Mouse (Mus musculus) neural tube, embryonic 13.5 days (tissue): ENCODE measurements around the gene Ccr3. TPM values are rescaled to one million over a fixed set of nuclear protein-coding genes. Genes with fewer than 3 reads are reported as not detected.

Source experiments
- ATAC-seq: fragments of 200-750 bp; cut with Nextera tagmentation; 2 replicates; pipeline ENCODE4 v1.8.0; 2017; ENCODE audit warnings: low read depth, mild to moderate bottlenecking, moderate TSS enrichment, moderate library complexity
- H3K27ac ChIP-seq: fragments of 300-500 bp; sonication (generic); replicated peaks from 2 replicates; pipeline ENCODE4 v1.5.1; 2015; ENCODE audit warnings: moderate library complexity, mild to moderate bottlenecking, inconsistent platforms
- H3K27me3 ChIP-seq: fragments of 300-500 bp; sonication (generic); 2 replicates; pipeline ENCODE4 v1.6.1; 2015; ENCODE audit warnings: mild to moderate bottlenecking, inconsistent platforms
- H3K36me3 ChIP-seq: fragments of 300-500 bp; sonication (generic); 2 replicates; pipeline ENCODE4 v1.6.1; 2015; ENCODE audit warnings: mild to moderate bottlenecking, inconsistent platforms
- H3K4me1 ChIP-seq: fragments of 300-500 bp; sonication (generic); replicated peaks from 2 replicates; pipeline ENCODE4 v1.6.1; 2015; ENCODE audit warnings: inconsistent platforms
- H3K4me2 ChIP-seq: fragments of 300-500 bp; sonication (generic); 2 replicates; pipeline ENCODE4 v1.6.1; 2015; ENCODE audit warnings: inconsistent platforms, mild to moderate bottlenecking, moderate library complexity
- H3K4me3 ChIP-seq: fragments of 300-500 bp; sonication (generic); 2 replicates; pipeline ENCODE4 v1.5.1; 2015; ENCODE audit warnings: mild to moderate bottlenecking, inconsistent platforms
- H3K9ac ChIP-seq: fragments of 300-500 bp; sonication (generic); 2 replicates; pipeline ENCODE4 v1.6.1; 2015; ENCODE audit warnings: moderate library complexity, mild to moderate bottlenecking, inconsistent platforms
- H3K9me3 ChIP-seq: fragments of 300-500 bp; sonication (generic); 2 replicates; pipeline ENCODE4 v1.6.1; 2016; ENCODE audit warnings: inconsistent platforms
- WGBS: fragments of 180-500 bp; shearing (Covaris S2); methylation state at CpG from one replicate; pipeline ENCODE4 v1.1.7; 2015; 5-methylcytosine and 5-hydroxymethylcytosine counted together
- polyA plus RNA-seq: library from polyadenylated mRNA; unstranded; fragments of >200 nt; fragmentation: Nextera tagmentation; extraction: Ambion mirVana; gene quantifications from 2 replicates; pipeline ENCODE4 v1.2.1, GENCODE M21; 2015

Ccr3 gene
- polyA plus RNA-seq, 1 experiment from 2014 or later, result not detected

GRCm38 (mm10) chr9:123999784-124000183 lies 22.0 kb upstream of the Ccr3 start:
- WGBS, result 87% methylated on average over 2 of the region's 2 CpGs
- Histone ChIP-seq H3K4me3 (no peak overlapping the region), H3K4me2 (no peak overlapping the region), H3K9me3 (no peaks in the 10 kb centered on the region), H3K9ac (no peak overlapping the region), H3K36me3 (no peaks in the 10 kb centered on the region), H3K27ac (no peak overlapping the region), H3K27me3 (no peaks in the 10 kb centered on the region), H3K4me1 (no peaks in the 10 kb centered on the region)
- ATAC-seq, result no peak

DNA sequence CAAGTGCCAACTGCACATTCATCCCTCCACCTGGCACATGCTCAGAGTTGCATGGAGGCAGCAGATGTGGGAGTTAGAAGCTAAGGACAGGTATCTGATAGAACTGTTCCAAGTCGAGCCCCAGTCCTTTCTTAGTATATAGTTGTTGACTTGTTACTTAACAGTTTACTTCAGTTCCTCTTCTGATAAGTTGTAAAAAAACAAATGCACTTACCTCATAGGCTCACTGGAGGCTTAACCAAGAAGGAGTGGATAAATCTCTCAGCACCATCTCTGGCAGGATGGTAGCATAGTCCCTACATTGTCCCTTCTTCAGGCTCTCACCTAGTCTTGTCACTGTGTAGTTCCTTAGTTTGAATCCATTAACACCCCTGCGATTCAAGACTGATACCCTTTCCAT lies 9.1 kb upstream of the Ccr3 start:
- no peak overlapping the region for H3K4me2 ChIP-seq
- no peak overlapping the region for H3K27ac ChIP-seq
- H3K36me3 ChIP-seq, result no peaks in the 10 kb centered on the region
- H3K4me3 ChIP-seq, result no peak overlapping the region
- H3K4me1 ChIP-seq, result no peaks in the 10 kb centered on the region
- H3K9ac ChIP-seq, result no peak overlapping the region
- ATAC-seq, result no peak
- 81% methylated on average over 2 of the region's 2 CpGs for WGBS
- H3K27me3 ChIP-seq, result no peaks in the 10 kb centered on the region
- H3K9me3 ChIP-seq, result no peaks in the 10 kb centered on the region

DNA sequence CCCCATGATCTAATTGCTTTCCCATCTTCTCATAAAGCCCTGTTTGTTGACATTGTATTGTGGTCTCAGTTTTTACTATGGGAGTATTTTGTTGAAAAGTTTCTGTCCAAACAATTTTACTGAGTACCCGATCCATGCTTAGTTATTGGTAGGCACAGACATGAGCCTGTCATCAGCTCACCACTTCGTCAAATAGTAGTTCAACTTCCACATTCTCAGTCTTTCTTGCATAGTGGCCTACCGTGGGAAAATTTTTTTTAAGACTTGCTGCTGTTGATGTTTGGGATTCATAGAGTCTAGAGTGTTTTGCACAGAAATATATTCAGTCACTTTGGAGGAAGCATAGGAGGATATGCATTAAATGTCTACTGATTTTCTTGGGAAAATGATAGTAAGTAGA lies 8.5 kb upstream of the Ccr3 start:
- Histone ChIP-seq H3K9ac (no peak overlapping the region), H3K27ac (no peak overlapping the region), H3K27me3 (no peaks in the 10 kb centered on the region), H3K4me3 (no peak overlapping the region), H3K4me1 (no peaks in the 10 kb centered on the region), H3K36me3 (no peaks in the 10 kb centered on the region), H3K4me2 (no peak overlapping the region), H3K9me3 (no peaks in the 10 kb centered on the region)
- WGBS, result 90% methylated on average over 3 of the region's 3 CpGs
- ATAC-seq, result no peak

GRCm38 (mm10) chr9:124014985-124015652 lies 6.7 kb upstream of the Ccr3 start:
- Histone ChIP-seq H3K9me3 (no peaks in the 10 kb centered on the region), H3K4me3 (no peak overlapping the region), H3K27ac (no peak overlapping the region), H3K27me3 (no peaks in the 10 kb centered on the region), H3K4me1 (no peaks in the 10 kb centered on the region), H3K4me2 (no peak overlapping the region), H3K9ac (no peak overlapping the region), H3K36me3 (no peaks in the 10 kb centered on the region)
- ATAC-seq, result no peak
- WGBS, result 79% methylated on average over 2 of the region's 2 CpGs

- H3K9me3 ChIP-seq, result no peaks in the 10 kb centered on the region
- ATAC-seq, result no peak
Observed at GRCm38 (mm10) chr9:124016048-124016447, 5.7 kb upstream of the Ccr3 start.

GRCm38 (mm10) chr9:124019887-124020286 lies 1.9 kb upstream of the Ccr3 start:
- Histone ChIP-seq H3K36me3 (no peaks in the 10 kb centered on the region), H3K4me2 (no peak overlapping the region), H3K9me3 (no peaks in the 10 kb centered on the region), H3K27me3 (no peaks in the 10 kb centered on the region), H3K4me1 (no peaks in the 10 kb centered on the region), H3K4me3 (no peak overlapping the region), H3K9ac (no peak overlapping the region), H3K27ac (no peak overlapping the region)
- no peak for ATAC-seq
- 92% methylated on average over 3 of the region's 3 CpGs for WGBS

More at GRCm38 (mm10) chr9:124016048-124016447, 5.7 kb upstream of the Ccr3 start:
- H3K4me1 ChIP-seq, result no peaks in the 10 kb centered on the region
- WGBS, result 80% methylated on average over 2 of the region's 2 CpGs
- no peaks in the 10 kb centered on the region for H3K36me3 ChIP-seq
- no peak overlapping the region for H3K27ac ChIP-seq
- no peak overlapping the region for H3K4me2 ChIP-seq
- H3K27me3 ChIP-seq, result no peaks in the 10 kb centered on the region
- no peak overlapping the region for H3K4me3 ChIP-seq
- no peak overlapping the region for H3K9ac ChIP-seq

- Histone ChIP-seq H3K9me3 (no peaks in the 10 kb centered on the region), H3K27ac (no peak overlapping the region), H3K4me1 (peaks cover 6% of the 10 kb centered on the region), H3K4me2 (no peak overlapping the region), H3K36me3 (no peaks in the 10 kb centered on the region), H3K4me3 (no peak overlapping the region), H3K9ac (no peak overlapping the region), H3K27me3 (no peaks in the 10 kb centered on the region)
- ATAC-seq, result no peak
- 66% methylated on average over 1 of the region's 1 CpGs for WGBS
Observed at GRCm38 (mm10) chr9:124033345-124033744, 11.6 kb downstream of the Ccr3 start.

DNA sequence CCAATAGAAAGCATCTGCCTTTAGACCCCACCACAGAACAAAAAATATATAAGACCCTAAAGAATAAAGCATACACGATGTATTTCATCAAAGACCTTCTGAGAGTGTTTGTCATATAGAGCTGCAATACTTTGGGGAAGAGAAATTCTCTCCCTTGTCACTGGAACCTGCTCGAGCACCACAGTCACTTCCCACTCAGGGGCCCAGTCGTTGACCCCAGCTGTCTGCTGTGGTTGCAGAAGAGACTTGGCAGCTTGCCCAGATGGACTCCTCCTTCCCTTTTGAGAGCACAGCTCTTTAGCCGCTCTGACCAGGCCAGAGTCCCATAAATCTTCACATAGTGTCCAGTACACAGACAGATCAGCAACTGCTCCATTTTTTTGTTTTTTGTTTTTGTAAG lies 15.9 kb downstream of the Ccr3 start:
- H3K4me2 ChIP-seq, result no peak overlapping the region
- peaks cover 6% of the 10 kb centered on the region for H3K4me1 ChIP-seq
- H3K4me3 ChIP-seq, result no peak overlapping the region
- no peak overlapping the region for H3K9ac ChIP-seq
- peak; percentile 61; the same call in 1 of the 2 replicates for ATAC-seq
- WGBS, result 28% methylated on average over 4 of the region's 4 CpGs
- H3K9me3 ChIP-seq, result no peaks in the 10 kb centered on the region
- no peaks in the 10 kb centered on the region for H3K36me3 ChIP-seq
- no peak overlapping the region for H3K27ac ChIP-seq
- no peaks in the 10 kb centered on the region for H3K27me3 ChIP-seq

DNA sequence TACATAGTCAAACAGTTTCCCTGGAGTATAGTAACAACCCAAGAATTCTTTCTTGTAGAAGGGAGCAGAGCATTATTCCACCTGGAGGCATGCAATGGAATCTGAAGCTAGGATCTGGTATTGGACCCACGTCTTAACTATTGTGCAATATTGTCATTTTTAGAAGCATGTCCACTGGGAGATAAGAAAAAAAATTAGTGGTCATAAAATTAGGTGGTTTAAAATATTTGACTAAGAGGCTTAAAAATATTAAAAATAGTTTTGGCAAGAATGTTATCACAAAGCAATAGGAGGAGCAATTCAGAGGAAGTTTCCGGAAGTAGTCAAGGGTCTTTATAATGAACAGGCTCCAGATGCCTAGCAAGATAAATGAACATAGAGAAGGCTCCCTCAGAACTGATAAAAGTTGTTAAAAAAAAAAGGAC lies 16.4 kb downstream of the Ccr3 start:
- no peaks in the 10 kb centered on the region for H3K9me3 ChIP-seq
- ATAC-seq, result no peak
- H3K36me3 ChIP-seq, result no peaks in the 10 kb centered on the region
- H3K27ac ChIP-seq, result no peak overlapping the region
- 70% methylated on average over 2 of the region's 2 CpGs for WGBS
- H3K9ac ChIP-seq, result no peak overlapping the region
- no peak overlapping the region for H3K4me2 ChIP-seq
- no peaks in the 10 kb centered on the region for H3K27me3 ChIP-seq
- H3K4me3 ChIP-seq, result no peak overlapping the region
- peaks cover 6% of the 10 kb centered on the region for H3K4me1 ChIP-seq

DNA sequence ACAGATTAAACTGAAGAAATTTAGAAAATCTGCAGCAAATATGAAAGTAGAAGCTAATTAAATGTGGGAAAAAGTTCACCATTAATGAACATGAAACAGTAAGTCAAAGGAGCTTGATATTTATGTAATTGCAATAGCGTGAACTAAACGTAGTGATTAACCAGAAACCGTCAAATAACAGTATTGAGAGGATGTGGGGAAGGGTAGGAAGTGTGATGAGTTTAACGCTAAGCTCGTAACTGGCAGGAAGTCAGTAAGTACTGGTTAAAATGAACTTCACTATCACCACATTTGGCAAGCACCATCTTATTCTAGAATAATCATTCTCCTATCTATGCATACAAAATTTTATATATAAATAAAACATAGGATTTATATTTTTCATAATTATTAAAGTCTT lies 17.2 kb downstream of the Ccr3 start:
- Histone ChIP-seq H3K27me3 (no peaks in the 10 kb centered on the region), H3K9me3 (no peaks in the 10 kb centered on the region), H3K27ac (no peak overlapping the region), H3K4me1 (peaks cover 6% of the 10 kb centered on the region), H3K4me3 (no peak overlapping the region), H3K36me3 (no peaks in the 10 kb centered on the region), H3K9ac (no peak overlapping the region), H3K4me2 (no peak overlapping the region)
- ATAC-seq, result no peak
- 93% methylated on average over 5 of the region's 5 CpGs for WGBS

GRCm38 (mm10) chr9:124040932-124041331 lies 19.2 kb downstream of the Ccr3 start:
- H3K9ac ChIP-seq, result no peak overlapping the region
- no peaks in the 10 kb centered on the region for H3K9me3 ChIP-seq
- no peak overlapping the region for H3K4me2 ChIP-seq
- no peak overlapping the region for H3K27ac ChIP-seq
- no peak for ATAC-seq
- peaks cover 6% of the 10 kb centered on the region for H3K4me1 ChIP-seq
- no peaks in the 10 kb centered on the region for H3K27me3 ChIP-seq
- H3K36me3 ChIP-seq, result no peaks in the 10 kb centered on the region
- no peak overlapping the region for H3K4me3 ChIP-seq
- WGBS, result 93% methylated on average over 3 of the region's 3 CpGs

DNA sequence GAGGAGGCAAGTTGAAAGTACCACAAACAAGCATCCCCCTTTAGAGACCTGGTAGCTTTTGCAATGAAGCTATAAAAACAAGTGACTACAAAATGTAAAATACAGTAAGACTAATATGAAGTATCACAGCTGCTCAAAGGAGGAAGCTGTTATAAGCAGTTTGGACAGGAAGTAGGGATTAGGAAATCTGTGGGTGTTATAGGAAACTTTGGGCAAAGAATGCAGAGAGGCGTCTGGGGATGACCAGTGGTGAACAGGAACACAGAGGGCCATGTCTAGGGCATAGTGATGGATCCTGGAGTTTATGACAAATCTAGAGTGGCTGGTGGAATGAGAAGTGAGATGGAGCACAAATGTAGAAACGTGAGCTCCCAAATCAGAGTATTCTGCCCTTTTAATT lies 31.8 kb downstream of the Ccr3 start:
- H3K4me3 ChIP-seq, result no peak overlapping the region
- H3K9ac ChIP-seq, result no peak overlapping the region
- no peaks in the 10 kb centered on the region for H3K4me1 ChIP-seq
- ATAC-seq, result no peak
- no peaks in the 10 kb centered on the region for H3K9me3 ChIP-seq
- no peak overlapping the region for H3K27ac ChIP-seq
- H3K4me2 ChIP-seq, result no peak overlapping the region
- no peaks in the 10 kb centered on the region for H3K36me3 ChIP-seq
- no peaks in the 10 kb centered on the region for H3K27me3 ChIP-seq
- WGBS, result 77% methylated on average over 2 of the region's 2 CpGs

- Histone ChIP-seq H3K27ac (no peak overlapping the region), H3K9ac (no peak overlapping the region), H3K4me2 (no peak overlapping the region), H3K9me3 (no peaks in the 10 kb centered on the region), H3K4me3 (no peak overlapping the region), H3K4me1 (no peaks in the 10 kb centered on the region), H3K36me3 (no peaks in the 10 kb centered on the region), H3K27me3 (no peaks in the 10 kb centered on the region)
- ATAC-seq, result no peak
- 88% methylated on average over 3 of the region's 3 CpGs for WGBS
Observed at GRCm38 (mm10) chr9:124056158-124056709, 34.5 kb downstream of the Ccr3 start.
